Mouse (Mus musculus) cerebral cortex, adult 2 months (tissue): Measurements from ENCODE around the gene Lingo4.

ENCODE experiments used
- WGBS: fragments of 180-500 bp; shearing (Covaris S2); methylation state at CpG from one replicate; pipeline ENCODE4 v1.1.7; 2018; 5-methylcytosine and 5-hydroxymethylcytosine counted together

Gene Lingo4

GRCm38 (mm10) chr3:94398217-94398616, at the start of gene Lingo4:
Lingo4 (plus strand) TSS chr3:94398517.
- 72% methylated on average over 6 of the region's 6 CpGs for WGBS

- 2% methylated on average over 1 of the region's 1 CpGs for WGBS
These were observed 37.5 kb upstream of the Lingo4 start for GRCm38 (mm10) chr3:94360812-94361211.

GRCm38 (mm10) chr3:94362138-94362537, 36.2 kb upstream of the Lingo4 start, which contains the start of gene C2cd4d:
C2cd4d (plus strand) TSS chr3:94362438.
- 71% methylated on average over 7 of the region's 7 CpGs for WGBS

GRCm38 (mm10) chr3:94363291-94364153, 34.8 kb upstream of the Lingo4 start:
- WGBS = 9% methylated on average over 97 of the region's 97 CpGs

- 10% methylated on average over 23 of the region's 23 CpGs for WGBS
These were observed 34.2 kb upstream of the Lingo4 start for GRCm38 (mm10) chr3:94364154-94364526.

GRCm38 (mm10) chr3:94366761-94367160, 31.6 kb upstream of the Lingo4 start:
- 10% methylated on average over 3 of the region's 3 CpGs for WGBS

- 90% methylated on average over 6 of the region's 6 CpGs for WGBS
These were observed 30.8 kb upstream of the Lingo4 start for GRCm38 (mm10) chr3:94367511-94367910.

GRCm38 (mm10) chr3:94368631-94369030, 29.7 kb upstream of the Lingo4 start:
- WGBS = 79% methylated on average over 6 of the region's 6 CpGs

- WGBS = 74% methylated on average over 2 of the region's 2 CpGs
These were observed 28.6 kb upstream of the Lingo4 start for GRCm38 (mm10) chr3:94369709-94370108.

GRCm38 (mm10) chr3:94371637-94372036, 26.7 kb upstream of the Lingo4 start:
- 19% methylated on average over 11 of the region's 11 CpGs for WGBS

GRCm38 (mm10) chr3:94372038-94372437, 26.3 kb upstream of the Lingo4 start:
- 8% methylated on average over 3 of the region's 3 CpGs for WGBS

GRCm38 (mm10) chr3:94372641-94373040, 25.7 kb upstream of the Lingo4 start, which contains the start of gene Rorc:
Rorc (plus strand) TSS chr3:94372794.
- WGBS = 41% methylated on average over 5 of the region's 5 CpGs

GRCm38 (mm10) chr3:94373090-94373489, 25.2 kb upstream of the Lingo4 start:
- WGBS = 5% methylated on average over 10 of the region's 10 CpGs

GRCm38 (mm10) chr3:94373597-94374011, 24.7 kb upstream of the Lingo4 start:
- 7% methylated on average over 5 of the region's 5 CpGs for WGBS

- WGBS = 92% methylated on average over 2 of the region's 2 CpGs
These were observed 23.2 kb upstream of the Lingo4 start for GRCm38 (mm10) chr3:94375146-94375545.

GRCm38 (mm10) chr3:94375861-94376260, 22.5 kb upstream of the Lingo4 start:
- WGBS = 84% methylated on average over 5 of the region's 5 CpGs

GRCm38 (mm10) chr3:94377028-94377923, 21.0 kb upstream of the Lingo4 start:
- 46% methylated on average over 13 of the region's 13 CpGs for WGBS

- WGBS = 37% methylated on average over 9 of the region's 9 CpGs
These were observed 18.3 kb upstream of the Lingo4 start for GRCm38 (mm10) chr3:94379831-94380510.

- WGBS = 81% methylated on average over 5 of the region's 5 CpGs
These were observed 16.0 kb upstream of the Lingo4 start for GRCm38 (mm10) chr3:94382308-94382707.

GRCm38 (mm10) chr3:94383476-94383875, 14.8 kb upstream of the Lingo4 start:
- WGBS = 82% methylated on average over 3 of the region's 3 CpGs

GRCm38 (mm10) chr3:94386671-94387070, 11.6 kb upstream of the Lingo4 start:
- WGBS = 77% methylated on average over 4 of the region's 4 CpGs

- 91% methylated on average over 10 of the region's 10 CpGs for whole genome bisulfite sequencing
These were observed 10.9 kb upstream of the Lingo4 start for GRCm38 (mm10) chr3:94387391-94387790.
